In genomic region chr2:180224647-180225043, GRCm38 (mm10) we compare ENCODE assay signal across 8 mouse cellular contexts. TPM values are rescaled to one million over a fixed set of nuclear protein-coding genes. Genes with fewer than 3 reads are reported as not detected.
DNase-seq lines count a peak whose midpoint lies in the region; ATAC-seq and TF ChIP-seq lines count a peak whose summit lies in the region.

No protein-coding gene starts in this region.

- peak overlapping the region; percentile 99 for H3K4me2 ChIP-seq in neural tube, embryonic 11.5 days (ENCODE audit: low read depth)
- H3K4me2 ChIP-seq in liver, embryonic 12.5 days, result peak overlapping the region; percentile 84
- peak overlapping the region; percentile 90 for H3K4me2 ChIP-seq in stomach, postnatal 0 days (replicated peaks; ENCODE audit: low read depth)

- TF ChIP-seq EP300 in stomach, postnatal 0 days (optimal IDR thresholded peaks at IDR 0.05), result no peak

- DNase-seq in gastrocnemius, adult 2 months, result no peak
- DNase-seq in gastrocnemius, postnatal 36 days, result no peak
- no peak for DNase-seq in neural tube, embryonic 11.5 days (ENCODE audit: low spot score)
- no peak for DNase-seq in neural tube, embryonic 10.5 days (ENCODE audit: extremely low spot score, low spot score)
- no peak for DNase-seq in stomach, postnatal 0 days (ENCODE audit: low spot score)
- no peak for DNase-seq in right cerebral cortex, adult 18-20 months
- DNase-seq in thymus, postnatal 10 days (ENCODE audit: low spot score in 2 of 2), result no peak

- intact Hi-C loops in gastrocnemius, adult 2 months (cut with DNase I), result no loop called here
- intact Hi-C loops in gastrocnemius, postnatal 36 days (cut with DNase I), result no loop called here

- H3K4me3 ChIP-seq in gastrocnemius, adult 2 months, result peak overlapping the region; percentile 89
- H3K4me3 ChIP-seq in neural tube, embryonic 11.5 days (ENCODE audit: low read depth, low read length), result peak overlapping the region; percentile 57
- peak overlapping the region; percentile 59 for H3K4me3 ChIP-seq in liver, embryonic 12.5 days
- H3K4me3 ChIP-seq in stomach, postnatal 0 days (ENCODE audit: low read depth, low read length), result peak overlapping the region; percentile 80

- no peak for ATAC-seq in neural tube, embryonic 11.5 days (ENCODE audit: insufficient read depth, low FRiP score, low TSS enrichment)
- no peak for ATAC-seq in liver, embryonic 12.5 days
- ATAC-seq in stomach, postnatal 0 days (ENCODE audit: low FRiP score, low TSS enrichment), result no peak

- H3K36me3 ChIP-seq in neural tube, embryonic 11.5 days (ENCODE audit: control insufficient read depth, insufficient read depth, low read length), result no peaks in the 10 kb centered on the region
- H3K36me3 ChIP-seq in liver, embryonic 12.5 days, result no peaks in the 10 kb centered on the region
- H3K36me3 ChIP-seq in stomach, postnatal 0 days (ENCODE audit: control insufficient read depth, insufficient read depth, low read length), result 0 out of 2 replicates have a peak, but pooled peaks cover 3% of the 10 kb centered on the region

- H3K27me3 ChIP-seq in neural tube, embryonic 11.5 days (ENCODE audit: control insufficient read depth, insufficient read depth, low read length), result peaks cover 17% of the 10 kb centered on the region
- H3K27me3 ChIP-seq in liver, embryonic 12.5 days (replicated peaks), result peaks cover 69% of the 10 kb centered on the region
- no peaks in the 10 kb centered on the region for H3K27me3 ChIP-seq in stomach, postnatal 0 days (ENCODE audit: control insufficient read depth, insufficient read depth, low read length)

- no peak for TF ChIP-seq CTCF in gastrocnemius, adult 2 months (IDR thresholded peaks at IDR 0.05)
- no peak for TF ChIP-seq CTCF in stomach, postnatal 0 days (IDR thresholded peaks at IDR 0.05; ENCODE audit: low read depth)

- no peak overlapping the region; the same call in 1 of the 2 replicates for H3K9ac ChIP-seq in neural tube, embryonic 11.5 days (ENCODE audit: low read length)
- 0 out of 2 replicates have a peak overlapping the region, but pooled peaks have one; percentile 24 for H3K9ac ChIP-seq in liver, embryonic 12.5 days
- peak overlapping the region; percentile 79 for H3K9ac ChIP-seq in stomach, postnatal 0 days (ENCODE audit: low read length)

- 0% methylated on average over 11 of the region's 13 CpGs for WGBS in neural tube, embryonic 11.5 days
- 9% methylated on average over 13 of the region's 13 CpGs for WGBS in liver, embryonic 12.5 days (ENCODE audit: insufficient replicate concordance)
- WGBS in stomach, postnatal 0 days, result 4% methylated on average over 11 of the region's 13 CpGs

- peak overlapping the region; percentile 88 for H3K27ac ChIP-seq in gastrocnemius, adult 2 months
- H3K27ac ChIP-seq in neural tube, embryonic 11.5 days (ENCODE audit: low read depth, low read length), result no peak overlapping the region
- no peak overlapping the region for H3K27ac ChIP-seq in liver, embryonic 12.5 days
- peak overlapping the region; percentile 88 for H3K27ac ChIP-seq in stomach, postnatal 0 days (replicated peaks)

- H3K4me1 ChIP-seq in neural tube, embryonic 11.5 days (ENCODE audit: control insufficient read depth, insufficient read depth, low read length), result peaks cover 27% of the 10 kb centered on the region
- peaks cover 45% of the 10 kb centered on the region for H3K4me1 ChIP-seq in liver, embryonic 12.5 days
- H3K4me1 ChIP-seq in stomach, postnatal 0 days (replicated peaks; ENCODE audit: control insufficient read depth, insufficient read depth), result peaks cover 28% of the 10 kb centered on the region

- no peaks in the 10 kb centered on the region for H3K9me3 ChIP-seq in neural tube, embryonic 11.5 days (ENCODE audit: control insufficient read depth, low read length)
- H3K9me3 ChIP-seq in liver, embryonic 12.5 days (replicated peaks), result no peaks in the 10 kb centered on the region
- no peaks in the 10 kb centered on the region for H3K9me3 ChIP-seq in stomach, postnatal 0 days (ENCODE audit: control insufficient read depth, low read length)

RNA-seq across cellular contexts. Expression of gene Lama5, which starts 1.0 kb away (rescaled TPM):
- 10 to 100 TPM; 10.5 to 14.8 TPM for total RNA-seq in gastrocnemius, adult 2 months (2021)
- 10 to 100 TPM in 1 of 2 experiments, 1 to 10 TPM in 1; 8.7 to 11.2 TPM for total RNA-seq in gastrocnemius, postnatal 36 days (2021)
- 4.4 and 5.4 TPM in 2 replicates for polyA plus RNA-seq in neural tube, embryonic 11.5 days (2014; fragmentation: Nextera tagmentation; extraction: Ambion mirVana)
- 4.1 and 4.3 TPM in 2 replicates for polyA plus RNA-seq in liver, embryonic 12.5 days (2016; fragmentation: Nextera tagmentation; extraction: Ambion mirVana)
- 29.7 and 34.9 TPM in 2 replicates for polyA plus RNA-seq in stomach, postnatal 0 days (2015; fragmentation: Nextera tagmentation; extraction: Ambion mirVana)

RNA-seq across cellular contexts. Expression of gene Rps21, which starts 32.5 kb away (rescaled TPM):
- 100 to 1,000 TPM; 359 to 473 TPM for total RNA-seq in gastrocnemius, adult 2 months (2021)
- total RNA-seq in gastrocnemius, postnatal 36 days (2021), result 100 to 1,000 TPM; 310 to 370 TPM
- 478 and 494 TPM in 2 replicates for polyA plus RNA-seq in neural tube, embryonic 11.5 days (2014; fragmentation: Nextera tagmentation; extraction: Ambion mirVana)
- 560 and 561 TPM in 2 replicates for polyA plus RNA-seq in liver, embryonic 12.5 days (2016; fragmentation: Nextera tagmentation; extraction: Ambion mirVana)
- polyA plus RNA-seq in stomach, postnatal 0 days (2015; fragmentation: Nextera tagmentation; extraction: Ambion mirVana), result 604 and 680 TPM in 2 replicates

RNA-seq across cellular contexts. Expression of gene Cables2, which starts 48.7 kb away (rescaled TPM):
- total RNA-seq in gastrocnemius, adult 2 months (2021), result 1 to 10 TPM; 9.3 to 9.8 TPM
- total RNA-seq in gastrocnemius, postnatal 36 days (2021), result 10 to 100 TPM in 1 of 2 experiments, 1 to 10 TPM in 1; 9.7 to 11.5 TPM
- polyA plus RNA-seq in neural tube, embryonic 11.5 days (2014; fragmentation: Nextera tagmentation; extraction: Ambion mirVana), result 17.7 and 22.9 TPM in 2 replicates
- polyA plus RNA-seq in liver, embryonic 12.5 days (2016; fragmentation: Nextera tagmentation; extraction: Ambion mirVana), result 9.6 and 10.4 TPM in 2 replicates
- 7.5 and 8.5 TPM in 2 replicates for polyA plus RNA-seq in stomach, postnatal 0 days (2015; fragmentation: Nextera tagmentation; extraction: Ambion mirVana)

RNA-seq across cellular contexts. Expression of gene Adrm1, which starts 53.4 kb away (rescaled TPM):
- 100 to 1,000 TPM in 1 of 2 experiments, 10 to 100 TPM in 1; 99.5 to 121 TPM for total RNA-seq in gastrocnemius, adult 2 months (2021)
- total RNA-seq in gastrocnemius, postnatal 36 days (2021), result 100 to 1,000 TPM in 1 of 2 experiments, 10 to 100 TPM in 1; 95.4 to 103 TPM
- polyA plus RNA-seq in neural tube, embryonic 11.5 days (2014; fragmentation: Nextera tagmentation; extraction: Ambion mirVana), result 195 and 198 TPM in 2 replicates
- polyA plus RNA-seq in liver, embryonic 12.5 days (2016; fragmentation: Nextera tagmentation; extraction: Ambion mirVana), result 176 and 189 TPM in 2 replicates
- polyA plus RNA-seq in stomach, postnatal 0 days (2015; fragmentation: Nextera tagmentation; extraction: Ambion mirVana), result 141 TPM in 2 replicates

Comparison
In these comparisons a context has a peak if more than half of its experiments do, and no peak if none do; other contexts are left out.
1. H3K27ac ChIP-seq: peak in gastrocnemius, adult 2 months (single experiment) and stomach, postnatal 0 days (single experiment); none in neural tube, embryonic 11.5 days (single experiment) and liver, embryonic 12.5 days (single experiment).
2. Peak in every context shown above with its lines, with median percentiles within 50 percentile points of each other: H3K4me3 ChIP-seq and H3K4me2 ChIP-seq.